Mouse (Mus musculus) kidney, embryonic 15.5 days (tissue): ENCODE data around the gene Specc1l. TPM values are rescaled to one million over a fixed set of nuclear protein-coding genes. Genes with fewer than 3 reads are reported as not detected.

Experiments used
- ATAC-seq: fragments of 200-750 bp; cut with Nextera tagmentation; replicated peaks from 2 replicates; pipeline ENCODE4 v1.8.0; 2017; ENCODE audit warnings: moderate TSS enrichment; ENCODE audit not compliant: low FRiP score
- H3K27ac ChIP-seq: fragments of 300-500 bp; sonication (generic); 2 replicates; pipeline ENCODE4 v1.5.1; 2015; ENCODE audit warnings: mild to moderate bottlenecking, inconsistent platforms
- H3K27me3 ChIP-seq: fragments of 300-500 bp; sonication (generic); 2 replicates; pipeline ENCODE4 v1.6.1; 2015; ENCODE audit warnings: inconsistent platforms
- H3K36me3 ChIP-seq: fragments of 300-500 bp; sonication (generic); 2 replicates; pipeline ENCODE4 v1.6.1; 2015; ENCODE audit warnings: inconsistent platforms
- H3K4me1 ChIP-seq: fragments of 300-500 bp; sonication (generic); 2 replicates; pipeline ENCODE4 v1.6.1; 2015; ENCODE audit warnings: inconsistent platforms
- H3K4me2 ChIP-seq: fragments of 300-500 bp; sonication (generic); 2 replicates; pipeline ENCODE4 v1.6.1; 2015; ENCODE audit warnings: moderate library complexity, mild to moderate bottlenecking, inconsistent platforms
- H3K4me3 ChIP-seq: fragments of 300-500 bp; sonication (generic); replicated peaks from 2 replicates; pipeline ENCODE4 v1.5.1; 2015; ENCODE audit warnings: mild to moderate bottlenecking, inconsistent platforms
- H3K9ac ChIP-seq: fragments of 300-500 bp; sonication (generic); 2 replicates; pipeline ENCODE4 v1.6.1; 2015; ENCODE audit warnings: mild to moderate bottlenecking, inconsistent platforms
- H3K9me3 ChIP-seq: fragments of 300-500 bp; sonication (generic); replicated peaks from 2 replicates; pipeline ENCODE4 v1.6.1; 2016; ENCODE audit warnings: inconsistent platforms
- WGBS: fragments of 180-500 bp; shearing (Covaris S2); methylation state at CpG from one replicate; pipeline ENCODE4 v1.1.7; 2015; ENCODE audit warnings: mixed read lengths; 5-methylcytosine and 5-hydroxymethylcytosine counted together
- polyA plus RNA-seq: library from polyadenylated mRNA; unstranded; fragments of >200 nt; fragmentation: Nextera tagmentation; extraction: Ambion mirVana; gene quantifications from 2 replicates; pipeline ENCODE4 v1.2.1, GENCODE M21; 2015

The Specc1l gene
- polyA plus RNA-seq, 1 experiment from 2014 or later, result 34.1 TPM

DNA sequence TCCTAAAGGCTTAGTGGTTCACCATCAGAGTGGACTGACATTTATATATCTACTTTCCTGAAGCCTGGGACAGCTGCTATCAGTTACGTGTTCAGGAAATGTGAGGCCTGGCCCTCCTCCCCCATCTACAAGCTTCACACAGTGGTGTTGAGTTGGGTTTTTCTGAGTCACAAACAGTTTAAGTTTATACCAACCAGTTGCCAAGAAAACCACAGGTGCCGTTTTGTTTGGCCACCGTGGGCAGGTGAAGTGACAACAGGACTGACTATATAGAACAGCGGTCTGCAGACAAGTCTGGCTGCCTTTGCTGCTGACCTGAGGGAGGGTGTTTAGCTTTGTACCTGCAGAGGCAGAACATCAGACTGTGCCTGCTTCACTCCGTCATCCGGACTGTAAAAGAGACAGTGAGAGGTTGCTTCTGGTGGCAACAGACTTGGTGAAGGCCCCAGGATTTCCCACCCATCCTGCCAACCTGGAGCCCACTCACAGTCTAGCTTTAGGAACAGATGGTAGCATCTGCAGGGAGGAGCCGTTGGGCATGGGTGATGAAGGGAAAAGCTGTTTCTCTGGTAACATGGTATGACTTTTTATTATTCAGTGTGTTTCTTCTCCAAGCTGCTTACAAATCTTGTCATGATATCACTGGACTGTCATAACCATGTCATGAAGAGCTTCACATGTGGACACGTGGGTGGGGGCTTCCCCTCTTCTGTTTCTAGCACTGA, 91.6 kb downstream of the Specc1l start:
- peaks cover 73% of the 10 kb centered on the region for H3K36me3 ChIP-seq
- H3K4me3 ChIP-seq, result no peak overlapping the region
- peak overlapping the region; percentile 67 for H3K27ac ChIP-seq
- WGBS, result 67% methylated on average over 8 of the region's 8 CpGs
- ATAC-seq, result peak; percentile 42; the same call in 1 of the 2 replicates
- no peak overlapping the region for H3K4me2 ChIP-seq
- H3K4me1 ChIP-seq, result peaks cover 27% of the 10 kb centered on the region
- H3K9me3 ChIP-seq, result no peaks in the 10 kb centered on the region
- H3K9ac ChIP-seq, result no peak overlapping the region
- no peaks in the 10 kb centered on the region for H3K27me3 ChIP-seq

DNA sequence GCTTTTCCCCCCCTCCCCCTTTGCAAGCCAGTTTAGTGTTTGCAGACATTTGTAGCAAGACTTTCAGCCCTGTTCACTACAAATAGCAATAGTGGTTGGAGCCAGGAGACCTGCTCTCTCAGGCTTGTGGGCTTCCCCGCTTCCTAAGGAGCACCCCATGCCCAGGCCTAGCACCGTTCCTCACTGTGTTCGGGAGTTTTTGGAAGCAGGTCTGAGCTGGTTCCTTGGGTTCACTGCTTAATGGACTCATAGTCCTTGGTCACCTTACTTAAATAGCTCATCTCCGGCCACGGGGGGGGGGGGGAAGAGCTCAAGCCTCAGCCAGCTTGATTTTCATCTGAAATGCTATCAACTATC, 92.2 kb downstream of the Specc1l start:
- no peaks in the 10 kb centered on the region for H3K27me3 ChIP-seq
- H3K9me3 ChIP-seq, result no peaks in the 10 kb centered on the region
- WGBS, result 71% methylated on average over 5 of the region's 5 CpGs
- no peak overlapping the region for H3K4me3 ChIP-seq
- H3K9ac ChIP-seq, result no peak overlapping the region
- no peak overlapping the region for H3K4me2 ChIP-seq
- H3K36me3 ChIP-seq, result peaks cover 78% of the 10 kb centered on the region
- peaks cover 26% of the 10 kb centered on the region for H3K4me1 ChIP-seq
- peak overlapping the region; percentile 67 for H3K27ac ChIP-seq
- ATAC-seq, result 0 out of 2 replicates have a peak, but pooled peaks have one; percentile 34

DNA sequence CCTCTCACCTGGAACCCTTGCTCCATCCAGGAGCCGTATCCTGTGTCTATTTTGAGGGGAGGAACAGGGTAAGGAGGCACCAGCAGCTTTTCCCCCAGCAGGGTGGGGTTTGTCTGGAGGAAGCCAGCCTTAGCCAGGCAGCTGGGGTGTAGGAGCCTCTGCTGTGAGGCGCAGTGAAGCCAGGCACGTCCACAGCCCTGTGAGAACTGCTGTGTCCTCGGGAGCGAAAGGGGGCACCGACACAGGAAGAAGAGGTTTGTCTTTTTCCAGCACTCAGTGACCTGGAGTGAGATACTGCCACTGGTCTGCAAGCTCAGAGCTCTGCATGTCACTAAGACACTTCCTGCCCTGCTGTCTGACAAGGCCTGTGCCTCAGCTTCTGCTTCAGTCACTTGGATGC, 92.5 kb downstream of the Specc1l start:
- no peak overlapping the region for H3K4me3 ChIP-seq
- H3K4me1 ChIP-seq, result peaks cover 22% of the 10 kb centered on the region
- peaks cover 78% of the 10 kb centered on the region for H3K36me3 ChIP-seq
- no peaks in the 10 kb centered on the region for H3K27me3 ChIP-seq
- H3K4me2 ChIP-seq, result no peak overlapping the region
- WGBS, result 41% methylated on average over 6 of the region's 6 CpGs
- peak overlapping the region; percentile 67 for H3K27ac ChIP-seq
- H3K9ac ChIP-seq, result no peak overlapping the region
- H3K9me3 ChIP-seq, result no peaks in the 10 kb centered on the region
- peak; percentile 69 for ATAC-seq

DNA sequence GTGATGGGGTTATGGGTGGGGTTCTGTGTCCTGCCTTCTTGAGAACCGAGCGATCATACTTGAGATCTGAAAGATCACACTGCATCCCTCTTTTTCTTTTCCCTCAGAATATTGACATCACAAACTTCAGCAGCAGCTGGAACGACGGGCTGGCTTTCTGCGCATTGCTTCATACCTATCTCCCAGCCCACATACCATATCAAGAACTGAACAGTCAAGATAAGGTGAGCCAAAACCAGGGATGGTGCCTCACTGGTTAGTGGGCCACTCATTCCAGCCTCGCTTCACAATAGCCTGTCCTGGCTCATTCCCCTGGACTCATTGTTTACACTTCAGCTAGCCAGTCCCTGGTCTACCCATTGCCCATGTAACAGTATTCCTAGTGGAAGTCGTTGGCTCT, 95.3 kb downstream of the Specc1l start:
- ATAC-seq, result no peak
- Histone ChIP-seq H3K27me3 (no peaks in the 10 kb centered on the region), H3K36me3 (peaks cover 84% of the 10 kb centered on the region), H3K9me3 (no peaks in the 10 kb centered on the region), H3K9ac (no peak overlapping the region), H3K4me2 (no peak overlapping the region), H3K27ac (no peak overlapping the region), H3K4me3 (no peak overlapping the region), H3K4me1 (peaks cover 17% of the 10 kb centered on the region)
- WGBS, result 91% methylated on average over 7 of the region's 7 CpGs

DNA sequence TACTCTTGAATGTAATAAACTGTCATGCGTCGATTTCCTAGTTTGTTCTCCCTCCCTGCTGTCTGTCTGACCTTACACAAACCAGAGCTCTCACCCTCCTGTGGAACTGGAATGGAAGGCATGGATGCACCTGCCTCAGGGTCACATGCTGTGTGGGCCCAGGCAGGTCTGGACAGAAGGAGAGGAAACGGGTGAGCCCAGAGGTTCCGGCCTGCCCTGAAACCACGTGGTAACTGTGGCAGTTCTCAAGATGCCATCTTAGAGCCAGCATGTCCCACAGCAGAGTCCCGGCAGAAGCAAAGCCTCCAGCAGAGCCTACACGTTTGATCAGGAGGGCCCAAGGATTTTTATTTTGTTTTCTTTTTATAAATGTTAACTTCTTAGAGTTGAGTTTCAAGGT, 100.5 kb downstream of the Specc1l start:
- no peak overlapping the region for H3K27ac ChIP-seq
- H3K9ac ChIP-seq, result no peak overlapping the region
- no peak for ATAC-seq
- H3K4me1 ChIP-seq, result peaks cover 34% of the 10 kb centered on the region
- peaks cover 4% of the 10 kb centered on the region for H3K27me3 ChIP-seq
- no peaks in the 10 kb centered on the region for H3K9me3 ChIP-seq
- H3K4me2 ChIP-seq, result no peak overlapping the region
- H3K36me3 ChIP-seq, result peaks cover 56% of the 10 kb centered on the region
- 69% methylated on average over 7 of the region's 7 CpGs for WGBS
- no peak overlapping the region for H3K4me3 ChIP-seq

DNA sequence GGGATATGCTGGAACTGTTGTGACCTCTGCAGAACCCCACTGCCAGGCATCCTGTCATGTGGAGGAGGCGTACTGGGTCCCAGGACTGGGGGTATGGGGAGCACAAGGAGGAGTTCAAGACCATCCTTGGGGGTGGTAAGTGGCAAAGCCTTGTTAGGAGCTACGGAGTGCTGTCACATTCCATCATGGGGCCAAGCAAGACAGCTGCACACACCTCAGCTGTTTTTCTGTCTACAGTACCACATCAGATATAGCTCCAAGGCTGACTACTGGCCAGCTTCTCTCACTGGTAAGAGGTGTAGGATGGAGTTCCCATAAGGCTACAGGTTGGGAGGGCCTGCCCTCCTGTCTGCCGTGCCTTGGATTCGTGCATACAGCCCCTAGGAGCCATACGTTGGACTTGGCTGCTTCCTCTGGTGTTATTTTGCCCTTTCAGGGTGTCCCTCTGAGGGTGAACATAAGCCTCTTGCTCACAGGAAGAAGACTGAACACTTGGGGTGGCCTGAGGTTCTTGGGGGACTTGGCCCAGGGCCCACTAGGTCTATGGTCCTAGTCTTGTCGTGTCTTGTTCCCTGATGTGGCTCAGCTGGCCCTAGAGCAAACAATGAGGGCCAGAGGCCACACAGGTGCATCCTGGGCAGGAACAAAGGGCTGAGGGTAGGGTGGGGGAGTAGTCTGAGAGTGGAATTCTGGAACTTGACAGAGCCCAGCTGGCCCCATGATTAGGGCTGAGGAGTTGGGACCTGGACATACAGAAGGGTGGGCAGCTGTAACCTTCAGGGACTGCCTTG, 102.5 kb downstream of the Specc1l start:
- H3K4me2 ChIP-seq, result no peak overlapping the region
- H3K27ac ChIP-seq, result peak overlapping the region; percentile 45
- 39% methylated on average over 6 of the region's 6 CpGs for WGBS
- peaks cover 35% of the 10 kb centered on the region for H3K36me3 ChIP-seq
- H3K4me1 ChIP-seq, result peaks cover 38% of the 10 kb centered on the region
- no peak overlapping the region for H3K4me3 ChIP-seq
- H3K9me3 ChIP-seq, result no peaks in the 10 kb centered on the region
- H3K9ac ChIP-seq, result no peak overlapping the region
- H3K27me3 ChIP-seq, result peaks cover 23% of the 10 kb centered on the region
- ATAC-seq, result peak; percentile 21; the same call in 1 of the 2 replicates

DNA sequence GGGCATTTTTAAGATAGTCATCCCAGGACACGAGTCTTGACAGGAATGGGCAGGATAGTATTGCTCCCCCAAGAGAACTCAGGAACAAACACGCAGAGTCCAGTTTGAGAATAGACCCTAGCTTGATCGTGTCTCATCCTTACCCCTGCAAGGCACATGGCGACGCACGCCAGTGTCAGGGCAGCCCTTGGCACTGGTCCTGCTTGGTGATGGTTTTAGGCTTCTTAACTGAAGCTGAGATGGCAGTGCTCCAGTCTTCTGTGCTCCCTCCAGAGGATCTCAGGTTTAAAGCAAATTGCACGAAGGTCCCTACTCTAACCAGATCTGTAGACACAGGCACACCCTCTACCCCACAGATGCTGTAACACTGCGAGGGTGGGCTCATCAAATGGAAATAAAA, 103.9 kb downstream of the Specc1l start:
- ATAC-seq, result no peak
- 78% methylated on average over 8 of the region's 8 CpGs for whole genome bisulfite sequencing

DNA sequence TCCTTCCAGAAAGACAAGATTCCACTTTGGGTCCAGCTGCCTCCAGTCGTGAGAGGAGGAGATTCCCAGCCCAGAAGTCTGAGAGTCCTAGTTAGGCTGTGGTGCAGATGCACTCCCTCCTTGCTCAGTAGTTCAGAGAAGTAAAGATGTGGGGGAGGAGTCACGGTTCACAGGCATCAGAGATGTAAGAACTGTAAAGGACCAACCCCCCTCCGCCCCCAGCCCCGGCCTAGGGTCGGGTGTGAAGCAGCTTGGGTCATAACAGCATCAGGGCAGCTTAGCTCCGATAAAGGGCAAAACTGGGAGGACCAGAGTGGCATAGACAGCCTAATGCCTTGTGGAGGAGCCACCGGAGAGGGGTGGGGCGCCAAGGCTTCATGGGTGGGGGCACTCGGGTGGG, 104.6 kb downstream of the Specc1l start:
- Histone ChIP-seq H3K4me2 (peak overlapping the region; percentile 82), H3K27me3 (peaks cover 23% of the 10 kb centered on the region), H3K4me1 (peaks cover 38% of the 10 kb centered on the region), H3K9me3 (no peaks in the 10 kb centered on the region), H3K4me3 (peak overlapping the region; percentile 56), H3K27ac (peak overlapping the region; percentile 37; the same call in 1 of the 2 replicates), H3K9ac (peak overlapping the region; percentile 44; the same call in 1 of the 2 replicates), H3K36me3 (peaks cover 14% of the 10 kb centered on the region)
- peak; percentile 57 for ATAC-seq
- WGBS, result 3% methylated on average over 9 of the region's 9 CpGs

More for the DNA sequence above, 103.9 kb downstream of the Specc1l start:
- no peak overlapping the region for H3K4me3 ChIP-seq
- no peak overlapping the region for H3K9ac ChIP-seq
- no peak overlapping the region for H3K27ac ChIP-seq
- peaks cover 22% of the 10 kb centered on the region for H3K36me3 ChIP-seq
- H3K4me1 ChIP-seq, result peaks cover 38% of the 10 kb centered on the region
- no peak overlapping the region for H3K4me2 ChIP-seq
- no peaks in the 10 kb centered on the region for H3K9me3 ChIP-seq
- peaks cover 23% of the 10 kb centered on the region for H3K27me3 ChIP-seq

DNA sequence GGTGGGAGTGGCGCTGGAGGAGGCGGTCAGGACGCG, 104.8 kb downstream of the Specc1l start, which contains the start of gene Adora2a:
TSS of gene Adora2a (plus strand) at position 6 of the 36 bp plus-strand sequence.
- Histone ChIP-seq H3K4me2 (peak within 1 kb of the TSS; percentile 82), H3K9ac (peak within 1 kb of the TSS; percentile 44; the same call in 1 of the 2 replicates), H3K4me1 (peaks cover 38% of the 10 kb centered on the region), H3K9me3 (no peaks in the 10 kb centered on the region), H3K4me3 (peak within 1 kb of the TSS; percentile 56), H3K27me3 (peaks cover 23% of the 10 kb centered on the region), H3K36me3 (peaks cover 12% of the 10 kb centered on the region), H3K27ac (peak within 1 kb of the TSS; percentile 37)
- WGBS, result 0% methylated on average over 4 of the region's 4 CpGs
- ATAC-seq, result no peak

DNA sequence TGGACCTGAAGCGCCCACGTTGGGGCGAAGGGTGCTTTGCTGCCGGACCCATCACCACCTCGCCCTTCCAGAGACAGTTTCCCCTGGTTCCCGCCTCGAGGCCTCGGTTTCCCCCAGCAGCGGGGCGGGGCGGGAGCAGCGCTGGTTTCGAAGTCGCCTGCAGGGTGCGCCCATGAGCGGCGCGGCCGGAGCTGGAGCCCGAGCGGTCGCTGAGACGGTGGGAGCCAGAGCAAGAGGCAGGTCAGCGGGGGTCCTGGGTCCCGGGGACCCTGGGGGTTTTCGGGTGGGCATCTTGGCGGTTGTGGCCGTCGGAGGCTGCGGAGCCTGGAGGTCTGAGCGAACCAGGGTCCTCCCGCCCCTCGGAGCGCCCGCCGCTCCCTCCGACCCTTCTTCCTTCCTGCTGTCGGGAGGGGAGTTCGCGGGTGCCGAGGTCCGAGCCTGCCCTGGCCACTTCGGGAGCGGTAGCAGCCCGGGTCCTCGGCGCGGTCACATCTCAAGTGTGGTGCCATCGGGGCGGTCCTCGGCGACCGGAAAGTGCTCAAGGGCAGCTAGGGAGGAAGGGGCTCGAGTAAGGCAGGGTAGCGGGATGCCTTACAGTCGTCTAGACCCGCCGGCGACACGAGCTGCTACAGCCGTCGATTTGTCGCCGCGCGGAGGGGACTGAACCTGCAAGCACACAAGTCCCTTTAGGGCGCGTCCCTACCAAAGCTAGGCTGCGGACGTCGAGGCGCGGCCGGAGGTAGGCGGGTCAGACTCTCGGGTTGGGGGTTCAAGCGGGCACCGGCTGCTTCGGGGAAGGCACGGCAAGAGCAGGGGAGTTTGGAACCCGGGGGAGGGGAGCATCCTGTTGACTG, 105.3 kb downstream of the Specc1l start:
- Histone ChIP-seq H3K27me3 (peaks cover 23% of the 10 kb centered on the region), H3K4me1 (peaks cover 40% of the 10 kb centered on the region), H3K4me3 (peak overlapping the region; percentile 56), H3K9ac (peak overlapping the region; percentile 44; the same call in 1 of the 2 replicates), H3K27ac (peak overlapping the region; percentile 37), H3K36me3 (peaks cover 8% of the 10 kb centered on the region; the same call in 1 of the 2 replicates), H3K4me2 (peak overlapping the region; percentile 82), H3K9me3 (no peaks in the 10 kb centered on the region)
- peak; percentile 59 for ATAC-seq
- WGBS, result under 1% methylated on average over 81 of the region's 81 CpGs

DNA sequence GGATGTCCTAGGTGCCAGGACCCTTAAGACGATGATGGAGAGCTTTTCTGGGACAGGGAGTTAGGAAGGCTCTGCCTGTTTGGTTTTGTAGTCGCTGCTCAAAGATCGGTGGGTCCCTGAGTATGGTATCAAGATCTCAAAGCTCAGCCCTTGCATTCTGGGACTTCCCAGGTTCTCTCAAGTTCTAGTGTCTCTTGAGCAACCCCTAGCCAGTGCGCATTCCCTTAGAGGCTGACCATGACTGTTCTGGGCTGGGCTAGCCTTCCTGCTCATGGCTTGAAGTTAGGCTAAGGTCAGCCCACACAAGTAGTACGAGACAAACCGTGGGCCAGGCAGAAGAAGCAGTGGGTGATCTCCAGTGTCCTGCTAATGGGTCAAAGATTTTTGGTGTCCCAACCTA, 106.3 kb downstream of the Specc1l start:
- WGBS, result 85% methylated on average over 6 of the region's 6 CpGs
- Histone ChIP-seq H3K4me2 (peak overlapping the region; percentile 82), H3K9me3 (no peaks in the 10 kb centered on the region), H3K27me3 (peaks cover 23% of the 10 kb centered on the region), H3K4me3 (peak overlapping the region; percentile 56), H3K9ac (no peak overlapping the region), H3K36me3 (no peaks in the 10 kb centered on the region), H3K4me1 (peaks cover 45% of the 10 kb centered on the region), H3K27ac (no peak overlapping the region)
- ATAC-seq, result no peak

DNA sequence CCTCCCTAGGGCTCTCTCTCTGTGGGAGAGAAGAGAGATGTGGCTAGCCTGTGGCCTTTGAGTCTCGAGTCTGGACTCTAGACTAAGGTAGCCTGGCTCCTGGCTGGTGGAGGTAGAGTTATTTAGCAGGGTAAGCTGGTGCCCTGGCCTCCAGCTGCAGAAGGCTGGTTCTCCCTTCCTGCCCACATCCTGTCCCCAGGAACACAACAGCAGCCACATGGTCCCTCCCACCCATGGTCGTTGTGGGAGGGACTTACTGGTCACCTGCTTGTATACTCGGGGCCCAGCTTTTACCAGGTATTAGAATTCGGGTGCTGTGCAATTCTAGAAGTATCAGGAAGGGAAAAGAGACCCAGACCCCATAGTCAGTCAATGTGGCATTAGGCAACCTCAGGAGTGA, 108.4 kb downstream of the Specc1l start:
- no peak for ATAC-seq
- no peaks in the 10 kb centered on the region for H3K9me3 ChIP-seq
- peaks cover 23% of the 10 kb centered on the region for H3K27me3 ChIP-seq
- H3K27ac ChIP-seq, result no peak overlapping the region
- H3K4me2 ChIP-seq, result no peak overlapping the region
- H3K4me3 ChIP-seq, result no peak overlapping the region
- H3K4me1 ChIP-seq, result peaks cover 35% of the 10 kb centered on the region
- no peak overlapping the region for H3K9ac ChIP-seq
- 61% methylated on average over 4 of the region's 4 CpGs for whole genome bisulfite sequencing
- no peaks in the 10 kb centered on the region for H3K36me3 ChIP-seq
